Mouse (Mus musculus): ENCODE data around the gene Iqgap3. TPM values are rescaled to one million over a fixed set of nuclear protein-coding genes. Genes with fewer than 3 reads are reported as not detected.

Iqgap3 gene
- polyA plus RNA-seq, 1 experiment from 2014 or later, result 24.9 TPM

DNA sequence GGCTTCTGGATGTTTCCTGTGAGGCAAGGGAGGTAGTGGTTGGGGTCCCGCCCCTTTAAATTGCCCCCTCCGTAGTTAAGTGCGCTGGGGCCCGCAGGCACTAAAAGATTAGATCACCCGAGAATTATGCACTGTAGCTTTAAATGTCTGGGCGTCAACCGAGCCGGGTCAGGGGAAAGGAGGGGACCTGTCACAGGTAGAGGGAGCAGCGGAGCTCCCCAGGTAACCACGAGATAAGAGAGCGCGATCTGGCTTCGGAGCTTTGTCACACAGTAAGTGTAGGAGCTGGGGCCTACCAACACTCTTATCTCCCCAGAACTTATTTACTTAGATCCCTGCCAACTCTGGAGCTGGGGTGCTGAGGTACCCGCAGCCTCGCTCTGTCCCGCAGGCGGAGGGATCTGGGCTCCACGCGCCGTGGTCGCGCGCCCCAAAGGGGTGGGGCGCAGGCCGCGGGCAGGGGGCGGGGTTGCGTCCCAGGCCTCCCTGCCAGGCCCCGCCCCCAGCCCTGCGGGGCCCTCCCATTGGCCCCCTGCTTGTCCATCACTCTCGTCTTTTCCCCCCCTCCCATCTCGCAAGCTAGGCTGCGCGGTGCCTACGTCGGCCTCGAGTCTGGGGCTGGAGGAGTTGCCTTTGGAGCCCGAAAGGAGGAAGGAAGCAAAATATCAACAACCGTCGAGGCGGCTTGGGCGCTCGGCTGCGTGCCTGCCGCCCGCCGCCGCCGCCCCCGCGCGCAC lies 60.2 kb downstream of the Iqgap3 start, which contains the start of gene Mef2d:
Gene Mef2d (plus strand): TSS at position 586 of the 737 bp plus-strand sequence.
- Histone ChIP-seq H3K9ac (peak within 1 kb of the TSS; percentile 88), H3K27me3 (peaks cover 23% of the 10 kb centered on the region), H3K4me2 (peak within 1 kb of the TSS; percentile 96), H3K4me3 (replicated peaks) (peak within 1 kb of the TSS; percentile 93), H3K4me1 (peaks cover 75% of the 10 kb centered on the region), H3K36me3 (replicated peaks) (no peaks in the 10 kb centered on the region), H3K9me3 (no peaks in the 10 kb centered on the region), H3K27ac (peak within 1 kb of the TSS; percentile 97)
- ATAC-seq (ENCODE audit: low FRiP score), result peak; percentile 93
- whole genome bisulfite sequencing, result under 1% methylated on average over 51 of the region's 52 CpGs

GRCm38 (mm10) chr3:88142546-88142915 lies 60.8 kb downstream of the Iqgap3 start:
- peaks cover 75% of the 10 kb centered on the region for H3K4me1 ChIP-seq
- peaks cover 23% of the 10 kb centered on the region for H3K27me3 ChIP-seq
- no peaks in the 10 kb centered on the region for H3K9me3 ChIP-seq
- H3K27ac ChIP-seq, result peak overlapping the region; percentile 97
- peak overlapping the region; percentile 88 for H3K9ac ChIP-seq
- H3K36me3 ChIP-seq (replicated peaks), result no peaks in the 10 kb centered on the region
- peak overlapping the region; percentile 93 for H3K4me3 ChIP-seq (replicated peaks)
- WGBS, result under 1% methylated on average over 51 of the region's 57 CpGs
- peak; percentile 52 for ATAC-seq (ENCODE audit: low FRiP score)
- H3K4me2 ChIP-seq, result peak overlapping the region; percentile 96

- H3K4me3 ChIP-seq (replicated peaks), result peak overlapping the region; percentile 93
- peaks cover 77% of the 10 kb centered on the region for H3K4me1 ChIP-seq
- ATAC-seq (ENCODE audit: low FRiP score), result peak; percentile 2; the same call in 1 of the 2 replicates
- H3K36me3 ChIP-seq (replicated peaks), result no peaks in the 10 kb centered on the region
- WGBS, result under 1% methylated on average over 33 of the region's 33 CpGs
- peak overlapping the region; percentile 97 for H3K27ac ChIP-seq
- peaks cover 23% of the 10 kb centered on the region for H3K27me3 ChIP-seq
- no peaks in the 10 kb centered on the region for H3K9me3 ChIP-seq
- H3K4me2 ChIP-seq, result peak overlapping the region; percentile 96
- peak overlapping the region; percentile 88 for H3K9ac ChIP-seq
These were observed 61.4 kb downstream of the Iqgap3 start for GRCm38 (mm10) chr3:88142916-88143771.

GRCm38 (mm10) chr3:88143961-88144486 lies 62.3 kb downstream of the Iqgap3 start:
- Histone ChIP-seq H3K36me3 (replicated peaks) (no peaks in the 10 kb centered on the region), H3K4me2 (peak overlapping the region; percentile 96), H3K4me3 (replicated peaks) (peak overlapping the region; percentile 93), H3K9me3 (no peaks in the 10 kb centered on the region), H3K4me1 (peaks cover 82% of the 10 kb centered on the region), H3K27ac (peak overlapping the region; percentile 97), H3K27me3 (peaks cover 23% of the 10 kb centered on the region), H3K9ac (peak overlapping the region; percentile 53)
- WGBS, result 16% methylated on average over 5 of the region's 5 CpGs
- ATAC-seq (ENCODE audit: low FRiP score), result no peak

DNA sequence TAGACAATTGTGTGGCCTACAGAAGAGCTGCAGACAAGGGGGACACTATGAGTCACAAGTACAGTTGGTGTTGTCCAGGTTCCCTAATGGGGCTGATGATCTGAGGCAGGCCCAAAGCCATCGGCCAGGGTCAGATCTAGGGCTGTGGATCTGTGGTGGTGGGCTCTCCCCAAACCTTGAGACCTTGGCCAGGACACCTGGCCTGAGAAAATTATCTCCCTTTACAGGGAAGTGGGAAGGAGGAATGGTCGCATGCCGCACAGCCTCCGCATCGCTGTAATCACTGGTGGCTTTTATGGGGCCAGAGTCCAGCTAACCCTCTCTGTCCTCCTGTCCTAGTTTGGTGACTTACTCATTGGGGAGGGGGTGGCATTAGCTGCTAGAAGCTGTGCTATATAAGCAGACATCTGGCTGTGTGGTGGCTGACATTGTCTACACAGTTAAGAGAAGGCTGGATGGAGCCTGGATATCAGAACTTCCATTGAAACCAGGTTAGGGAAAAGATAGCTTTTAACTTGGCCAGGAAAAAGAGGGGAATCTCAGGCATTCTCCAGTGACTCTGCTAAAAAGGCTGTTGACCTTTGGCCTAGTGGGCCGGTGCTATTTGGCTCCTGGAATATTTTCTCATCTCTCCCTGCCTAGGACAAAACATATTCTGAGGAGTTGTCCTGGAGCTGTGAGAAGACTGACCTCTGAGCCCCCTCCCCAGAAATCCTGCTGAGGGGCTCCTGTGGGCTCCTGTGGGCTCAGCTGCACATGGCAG lies 63.1 kb downstream of the Iqgap3 start:
- Histone ChIP-seq H3K36me3 (replicated peaks) (no peaks in the 10 kb centered on the region), H3K9me3 (no peaks in the 10 kb centered on the region), H3K27me3 (peaks cover 17% of the 10 kb centered on the region), H3K9ac (peak overlapping the region; percentile 53), H3K4me1 (peaks cover 82% of the 10 kb centered on the region), H3K4me2 (peak overlapping the region; percentile 96), H3K27ac (peak overlapping the region; percentile 97), H3K4me3 (replicated peaks) (peak overlapping the region; percentile 93)
- 69% methylated on average over 6 of the region's 6 CpGs for WGBS
- no peak for ATAC-seq (ENCODE audit: low FRiP score)

- ATAC-seq (ENCODE audit: low FRiP score), result no peak
- Histone ChIP-seq H3K4me3 (replicated peaks) (0 out of 2 replicates have a peak overlapping the region, but pooled peaks have one; percentile 5), H3K27me3 (peaks cover 11% of the 10 kb centered on the region), H3K36me3 (replicated peaks) (no peaks in the 10 kb centered on the region), H3K4me1 (peaks cover 86% of the 10 kb centered on the region), H3K27ac (peak overlapping the region; percentile 97), H3K9me3 (no peaks in the 10 kb centered on the region), H3K9ac (peak overlapping the region; percentile 38), H3K4me2 (peak overlapping the region; percentile 96)
- WGBS, result 46% methylated on average over 4 of the region's 4 CpGs
These were observed 63.6 kb downstream of the Iqgap3 start for GRCm38 (mm10) chr3:88145411-88145782.

DNA sequence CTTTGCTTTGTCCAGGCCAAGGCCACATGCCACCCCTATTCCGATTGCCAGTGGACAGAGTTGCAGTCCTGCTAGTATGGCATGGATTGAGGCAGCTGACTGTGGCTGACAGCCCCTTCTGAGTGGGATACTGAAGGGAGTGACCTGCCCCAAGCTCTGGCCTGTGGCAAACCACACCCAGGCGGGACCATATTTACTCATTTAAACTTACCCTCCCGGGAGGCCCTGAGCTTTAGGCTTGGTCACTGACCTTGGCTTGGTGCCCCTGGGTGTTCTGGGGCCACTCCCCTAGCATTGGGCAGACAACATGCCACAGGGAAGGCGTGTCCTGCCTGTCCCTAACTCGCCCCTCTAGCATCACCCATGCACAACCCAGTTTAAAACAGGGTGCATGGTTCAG lies 64.2 kb downstream of the Iqgap3 start:
- Histone ChIP-seq H3K9me3 (no peaks in the 10 kb centered on the region), H3K4me1 (peaks cover 86% of the 10 kb centered on the region), H3K27me3 (peaks cover 6% of the 10 kb centered on the region), H3K36me3 (replicated peaks) (no peaks in the 10 kb centered on the region), H3K27ac (peak overlapping the region; percentile 97; the same call in 1 of the 2 replicates), H3K4me2 (0 out of 2 replicates have a peak overlapping the region, but pooled peaks have one; percentile 96), H3K9ac (peak overlapping the region; percentile 38), H3K4me3 (replicated peaks) (no peak overlapping the region)
- ATAC-seq (ENCODE audit: low FRiP score), result no peak
- 79% methylated on average over 5 of the region's 5 CpGs for WGBS

GRCm38 (mm10) chr3:88146376-88147112 lies 64.8 kb downstream of the Iqgap3 start:
- Histone ChIP-seq H3K9ac (peak overlapping the region; percentile 38), H3K9me3 (no peaks in the 10 kb centered on the region), H3K4me1 (peaks cover 87% of the 10 kb centered on the region), H3K36me3 (replicated peaks) (no peaks in the 10 kb centered on the region), H3K27ac (0 out of 2 replicates have a peak overlapping the region, but pooled peaks have one; percentile 26), H3K27me3 (no peaks in the 10 kb centered on the region), H3K4me3 (replicated peaks) (no peak overlapping the region), H3K4me2 (0 out of 2 replicates have a peak overlapping the region, but pooled peaks have one; percentile 2)
- WGBS, result 39% methylated on average over 5 of the region's 5 CpGs
- ATAC-seq (ENCODE audit: low FRiP score), result no peak

GRCm38 (mm10) chr3:88147444-88147843 lies 65.7 kb downstream of the Iqgap3 start:
- no peak for ATAC-seq (ENCODE audit: low FRiP score)
- no peaks in the 10 kb centered on the region for H3K27me3 ChIP-seq

DNA sequence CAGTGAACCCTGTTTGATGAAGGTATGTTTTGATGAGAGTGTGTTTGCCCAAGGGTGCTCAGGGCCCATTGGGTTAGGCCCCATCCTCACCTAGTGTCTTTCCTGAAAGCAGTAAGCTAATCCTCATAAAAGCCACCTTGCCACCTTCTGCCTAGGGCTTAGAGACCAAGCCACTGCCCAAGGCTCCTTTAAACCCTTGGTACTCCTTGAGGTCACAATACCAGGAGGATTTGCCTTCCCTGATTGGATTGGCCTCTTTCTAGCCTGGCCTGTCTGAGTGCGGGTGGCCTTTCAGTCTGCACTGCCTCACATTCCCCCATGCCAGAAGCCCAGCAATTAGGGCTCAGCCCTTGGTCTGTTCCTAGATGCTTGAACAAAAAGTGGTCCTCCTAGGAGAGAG lies 66.1 kb downstream of the Iqgap3 start:
- Histone ChIP-seq H3K4me3 (replicated peaks) (no peak overlapping the region), H3K4me2 (no peak overlapping the region), H3K9me3 (no peaks in the 10 kb centered on the region), H3K4me1 (peaks cover 98% of the 10 kb centered on the region), H3K27me3 (no peaks in the 10 kb centered on the region), H3K9ac (no peak overlapping the region), H3K36me3 (replicated peaks) (no peaks in the 10 kb centered on the region), H3K27ac (no peak overlapping the region)
- WGBS, result 90% methylated on average over 1 of the region's 1 CpGs
- ATAC-seq (ENCODE audit: low FRiP score), result no peak

More at GRCm38 (mm10) chr3:88147444-88147843, 65.7 kb downstream of the Iqgap3 start:
- no peak overlapping the region for H3K9ac ChIP-seq
- peaks cover 93% of the 10 kb centered on the region for H3K4me1 ChIP-seq
- H3K27ac ChIP-seq, result no peak overlapping the region
- no peak overlapping the region for H3K4me3 ChIP-seq (replicated peaks)
- H3K9me3 ChIP-seq, result no peaks in the 10 kb centered on the region
- H3K36me3 ChIP-seq (replicated peaks), result no peaks in the 10 kb centered on the region
- no peak overlapping the region for H3K4me2 ChIP-seq
- 81% methylated on average over 2 of the region's 2 CpGs for WGBS

DNA sequence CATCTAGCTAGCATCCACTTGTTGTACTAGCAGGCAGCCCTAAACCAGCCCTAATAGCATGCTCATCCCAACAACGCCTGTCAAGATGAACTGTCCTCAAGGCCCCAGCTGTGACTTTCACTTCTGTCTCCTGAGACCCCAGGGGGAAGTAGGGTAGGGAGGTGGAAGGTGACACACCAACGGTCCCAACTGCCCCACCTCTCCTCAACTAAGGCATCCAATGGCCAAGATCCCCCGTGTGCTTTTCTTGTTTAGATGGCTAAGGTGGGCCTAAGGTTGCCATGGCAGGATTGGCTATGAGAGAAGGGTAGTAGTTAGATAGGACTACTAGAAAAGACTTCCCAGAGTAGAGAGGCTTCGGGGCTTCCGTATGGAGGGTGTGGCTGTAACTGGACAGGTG lies 66.6 kb downstream of the Iqgap3 start:
- H3K36me3 ChIP-seq (replicated peaks), result no peaks in the 10 kb centered on the region
- H3K27me3 ChIP-seq, result no peaks in the 10 kb centered on the region
- WGBS, result 91% methylated on average over 5 of the region's 5 CpGs
- H3K4me1 ChIP-seq, result peaks cover 98% of the 10 kb centered on the region
- H3K9ac ChIP-seq, result 0 out of 2 replicates have a peak overlapping the region, but pooled peaks have one; percentile 18
- ATAC-seq (ENCODE audit: low FRiP score), result no peak
- H3K27ac ChIP-seq, result no peak overlapping the region
- H3K4me3 ChIP-seq (replicated peaks), result no peak overlapping the region
- H3K9me3 ChIP-seq, result no peaks in the 10 kb centered on the region
- H3K4me2 ChIP-seq, result no peak overlapping the region
